Mouse (Mus musculus): ENCODE measurements around the gene Srbd1. TPM values are rescaled to one million over a fixed set of nuclear protein-coding genes. Genes with fewer than 3 reads are reported as not detected.

Gene Srbd1
- polyA plus RNA-seq, 1 experiment from 2014 or later = 9.6 TPM

DNA sequence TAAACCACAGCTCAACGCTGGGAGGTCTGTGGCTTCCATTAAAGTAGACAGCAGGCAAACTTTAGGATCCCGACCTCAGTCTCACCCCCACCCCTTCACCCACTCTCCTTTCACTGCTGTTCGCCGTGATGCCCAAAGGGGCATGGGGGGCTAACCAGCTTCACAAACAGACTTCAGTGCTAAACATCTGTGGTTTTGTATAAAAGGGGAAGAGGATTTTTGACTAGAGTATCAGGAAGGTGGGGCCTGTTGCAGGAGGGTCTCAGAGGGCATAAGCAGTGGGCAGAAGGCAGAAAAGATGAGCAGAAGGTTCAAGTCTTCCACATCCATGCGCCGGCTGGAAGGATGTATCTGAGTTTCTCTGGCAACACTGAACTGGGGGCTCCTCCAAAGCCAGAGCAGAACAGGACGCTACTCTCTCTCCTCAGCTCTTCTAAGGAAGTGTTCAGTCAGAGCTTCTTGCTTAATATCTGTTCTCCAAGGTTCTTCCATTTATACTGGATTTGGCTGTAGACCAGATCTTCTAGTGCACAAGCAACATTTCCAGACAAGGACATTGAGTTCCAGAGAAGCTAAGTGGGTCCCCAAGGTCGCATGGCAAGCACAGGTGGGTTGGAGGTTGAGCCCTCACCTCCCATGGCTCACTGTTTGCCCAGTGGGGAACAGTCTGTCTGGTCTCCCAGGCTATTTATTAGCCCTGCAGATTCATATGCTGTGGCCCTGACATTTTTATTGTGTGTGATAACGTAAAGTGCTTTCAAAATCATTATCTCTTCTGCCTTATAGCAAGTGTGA lies 25.4 kb upstream of the Srbd1 start:
- no peak for ATAC-seq
- H3K4me3 ChIP-seq (ENCODE audit: low read depth, low read length) = peak overlapping the region; percentile 68
- no peaks in the 10 kb centered on the region for H3K9me3 ChIP-seq (replicated peaks; ENCODE audit: control insufficient read depth, low read length)
- peak overlapping the region; percentile 84 for H3K9ac ChIP-seq (ENCODE audit: low read length)
- no peak overlapping the region for H3K27ac ChIP-seq (ENCODE audit: low read depth, low read length)
- no peak for DNase-seq (ENCODE audit: low spot score)
- no peaks in the 10 kb centered on the region for H3K36me3 ChIP-seq (ENCODE audit: control insufficient read depth, insufficient read depth, low read length)
- 63% methylated on average over 9 of the region's 9 CpGs for WGBS
- peak overlapping the region; percentile 82 for H3K4me2 ChIP-seq (ENCODE audit: low read length)
- peaks cover 9% of the 10 kb centered on the region for H3K4me1 ChIP-seq (ENCODE audit: control insufficient read depth, insufficient read depth, low read length)
- H3K27me3 ChIP-seq (replicated peaks; ENCODE audit: control insufficient read depth, insufficient read depth, low read length) = no peaks in the 10 kb centered on the region

DNA sequence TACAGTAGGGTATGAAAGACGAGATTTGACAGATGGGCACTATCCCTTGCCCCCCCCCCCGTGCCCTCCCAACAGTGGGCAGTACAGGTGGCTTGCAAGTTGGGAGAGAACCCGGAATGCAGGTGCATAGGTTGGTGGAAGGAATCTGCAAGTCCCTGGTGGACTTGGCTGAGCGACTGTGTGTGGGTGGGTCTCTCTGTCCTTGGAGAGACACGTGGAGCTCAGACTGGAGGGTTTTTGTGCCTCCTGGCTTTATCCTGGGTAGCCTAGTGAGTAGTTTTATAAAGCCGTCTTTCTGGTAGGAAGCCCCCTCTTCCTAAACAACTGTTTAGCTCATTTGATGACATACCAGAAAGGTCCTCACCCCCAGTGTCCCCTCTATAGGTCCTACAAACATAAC lies 24.1 kb upstream of the Srbd1 start:
- DNase-seq (ENCODE audit: low spot score) (no peak), ATAC-seq (no peak)
- peaks cover 9% of the 10 kb centered on the region for H3K4me1 ChIP-seq (ENCODE audit: control insufficient read depth, insufficient read depth, low read length)
- no peak overlapping the region for H3K27ac ChIP-seq (ENCODE audit: low read depth, low read length)
- peak overlapping the region; percentile 82 for H3K4me2 ChIP-seq (ENCODE audit: low read length)
- H3K9ac ChIP-seq (ENCODE audit: low read length) = peak overlapping the region; percentile 84
- H3K27me3 ChIP-seq (replicated peaks; ENCODE audit: control insufficient read depth, insufficient read depth, low read length) = no peaks in the 10 kb centered on the region
- H3K4me3 ChIP-seq (ENCODE audit: low read depth, low read length) = peak overlapping the region; percentile 68
- H3K36me3 ChIP-seq (ENCODE audit: control insufficient read depth, insufficient read depth, low read length) = no peaks in the 10 kb centered on the region
- 21% methylated on average over 6 of the region's 6 CpGs for WGBS
- H3K9me3 ChIP-seq (replicated peaks; ENCODE audit: control insufficient read depth, low read length) = no peaks in the 10 kb centered on the region

DNA sequence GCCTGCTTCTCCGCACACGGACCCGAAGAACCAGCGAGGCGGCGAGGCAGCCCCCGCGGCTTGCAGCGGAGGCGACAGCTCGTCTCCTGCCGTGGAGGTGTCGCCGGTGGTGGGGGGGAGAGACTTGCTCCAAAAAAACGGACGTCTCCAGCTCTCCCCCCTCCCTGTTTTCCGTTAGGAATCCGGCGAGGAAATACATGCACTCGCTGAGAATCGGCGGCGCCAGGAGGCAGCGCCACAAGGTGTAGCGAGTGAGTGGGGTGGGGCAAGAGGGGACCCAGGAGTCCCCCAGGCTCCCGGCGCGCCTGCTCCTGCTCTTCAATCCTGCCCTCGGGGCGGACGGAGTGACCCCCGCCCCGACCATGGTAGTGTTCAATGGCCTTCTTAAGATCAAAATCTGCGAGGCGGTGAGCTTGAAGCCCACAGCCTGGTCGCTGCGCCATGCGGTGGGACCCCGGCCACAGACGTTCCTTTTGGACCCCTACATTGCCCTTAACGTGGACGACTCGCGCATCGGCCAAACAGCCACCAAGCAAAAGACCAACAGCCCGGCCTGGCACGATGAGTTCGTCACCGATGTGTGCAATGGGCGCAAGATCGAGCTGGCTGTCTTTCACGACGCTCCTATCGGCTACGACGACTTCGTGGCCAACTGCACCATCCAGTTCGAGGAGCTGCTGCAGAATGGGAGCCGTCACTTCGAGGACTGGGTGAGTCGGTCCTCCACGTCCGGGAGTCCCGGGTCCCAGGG lies 23.4 kb upstream of the Srbd1 start:
- under 1% methylated on average over 64 of the region's 64 CpGs for WGBS
- H3K4me3 ChIP-seq (ENCODE audit: low read depth, low read length) = peak overlapping the region; percentile 68
- DNase-seq (ENCODE audit: low spot score) (peak; percentile 60), ATAC-seq (peak; percentile 24)
- H3K27ac ChIP-seq (ENCODE audit: low read depth, low read length) = peak overlapping the region; percentile 91
- H3K36me3 ChIP-seq (ENCODE audit: control insufficient read depth, insufficient read depth, low read length) = no peaks in the 10 kb centered on the region
- H3K9me3 ChIP-seq (replicated peaks; ENCODE audit: control insufficient read depth, low read length) = no peaks in the 10 kb centered on the region
- peak overlapping the region; percentile 82 for H3K4me2 ChIP-seq (ENCODE audit: low read length)
- peaks cover 9% of the 10 kb centered on the region for H3K4me1 ChIP-seq (ENCODE audit: control insufficient read depth, insufficient read depth, low read length)
- peak overlapping the region; percentile 84 for H3K9ac ChIP-seq (ENCODE audit: low read length)
- no peaks in the 10 kb centered on the region for H3K27me3 ChIP-seq (replicated peaks; ENCODE audit: control insufficient read depth, insufficient read depth, low read length)

DNA sequence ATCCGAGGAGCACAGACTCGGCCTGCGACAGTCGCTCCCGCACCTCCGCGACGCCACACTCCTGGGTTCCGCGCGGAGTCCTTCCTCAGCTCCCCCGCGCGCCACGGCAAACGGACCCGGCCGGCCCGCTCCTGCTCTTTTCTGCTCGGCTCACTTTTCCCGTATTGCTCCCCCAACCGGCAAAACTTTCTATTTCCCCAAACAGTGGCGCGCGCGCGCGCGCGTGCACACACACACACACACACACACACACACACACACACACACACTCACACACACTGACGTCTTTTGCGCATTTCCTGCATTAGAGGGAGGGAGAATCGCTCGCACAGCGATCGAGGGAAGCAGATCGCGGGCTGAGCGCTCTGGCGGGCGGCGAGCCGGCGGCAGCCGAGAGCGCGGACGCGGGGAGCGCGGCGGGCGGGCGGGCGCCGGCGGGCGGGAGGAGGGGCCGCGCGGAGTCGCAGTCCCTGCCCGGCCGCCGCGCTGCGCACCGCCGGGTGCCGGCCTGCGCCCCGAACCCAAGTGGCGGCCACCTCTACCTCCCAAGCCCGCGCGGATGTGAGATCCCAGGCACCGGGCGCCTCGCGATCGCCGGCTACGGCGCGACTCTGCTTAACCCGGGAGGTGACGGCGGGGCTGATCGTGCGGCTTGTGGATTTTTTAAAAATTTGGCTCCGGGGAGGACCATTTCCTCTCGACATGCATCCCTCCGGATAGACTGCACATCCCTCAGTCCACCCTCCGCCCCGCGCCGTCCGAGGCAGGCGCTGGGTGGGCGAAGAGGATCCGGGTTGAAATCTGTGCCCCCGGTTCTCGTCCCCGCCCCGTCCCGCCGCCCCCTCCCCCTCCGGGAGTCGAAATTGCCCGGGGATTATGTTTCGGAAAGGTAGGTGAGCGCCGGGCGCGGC lies 22.6 kb upstream of the Srbd1 start, which contains the start of gene Prkce:
Prkce (plus strand) TSS at position 466 of the 911 bp plus-strand sequence.
- ATAC-seq (peak; percentile 74), DNase-seq (ENCODE audit: low spot score) (peak; percentile 94)
- no peaks in the 10 kb centered on the region for H3K9me3 ChIP-seq (replicated peaks; ENCODE audit: control insufficient read depth, low read length)
- no peaks in the 10 kb centered on the region for H3K27me3 ChIP-seq (replicated peaks; ENCODE audit: control insufficient read depth, insufficient read depth, low read length)
- 0% methylated on average over 81 of the region's 115 CpGs for WGBS
- H3K36me3 ChIP-seq (ENCODE audit: control insufficient read depth, insufficient read depth, low read length) = no peaks in the 10 kb centered on the region
- peak within 1 kb of the TSS; percentile 84 for H3K9ac ChIP-seq (ENCODE audit: low read length)
- H3K4me1 ChIP-seq (ENCODE audit: control insufficient read depth, insufficient read depth, low read length) = peaks cover 9% of the 10 kb centered on the region
- H3K4me3 ChIP-seq (ENCODE audit: low read depth, low read length) = peak within 1 kb of the TSS; percentile 68
- peak within 1 kb of the TSS; percentile 82 for H3K4me2 ChIP-seq (ENCODE audit: low read length)
- H3K27ac ChIP-seq (ENCODE audit: low read depth, low read length) = peak within 1 kb of the TSS; percentile 91

DNA sequence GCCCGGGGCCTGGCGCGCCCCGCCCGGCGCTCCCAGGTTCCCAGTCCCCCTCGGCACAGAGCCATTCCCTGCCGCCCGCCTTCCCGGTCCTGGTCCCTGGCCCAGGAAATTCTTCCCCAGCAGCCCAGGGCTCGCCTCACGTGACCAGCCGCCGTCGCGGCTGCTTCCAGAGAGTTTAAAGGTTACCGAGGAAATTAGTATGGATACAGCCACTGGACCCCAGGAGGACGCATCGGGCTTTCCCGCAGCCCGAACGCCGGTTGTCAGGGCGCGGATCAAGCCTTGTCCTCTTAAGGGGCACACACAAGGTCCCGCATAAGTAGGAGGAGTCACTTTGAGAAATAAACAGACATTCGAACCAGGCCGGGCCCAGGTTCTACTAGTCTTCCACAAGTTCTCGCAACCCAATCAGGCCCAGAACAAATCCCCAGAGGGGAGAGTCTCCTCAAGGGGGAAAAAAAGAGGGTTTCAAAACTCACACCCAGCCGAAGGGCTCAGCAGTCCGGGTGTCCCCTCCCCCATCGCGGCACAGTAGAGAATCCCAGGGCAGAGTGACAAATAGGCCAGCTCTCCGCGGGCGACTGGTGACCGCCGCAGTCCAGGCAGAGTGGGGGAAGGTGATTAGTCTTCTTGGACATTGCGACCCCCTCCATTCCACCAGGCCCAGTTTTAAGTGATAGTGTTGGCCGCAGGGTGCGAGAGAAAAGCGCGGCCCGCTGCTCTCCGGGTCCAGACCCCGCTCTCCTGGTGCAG lies 21.8 kb upstream of the Srbd1 start:
- peak; percentile 54 for ATAC-seq
- peak overlapping the region; percentile 68 for H3K4me3 ChIP-seq (ENCODE audit: low read depth, low read length)
- DNase-seq (ENCODE audit: low spot score) = peak; percentile 75
- under 1% methylated on average over 46 of the region's 46 CpGs for WGBS
- no peaks in the 10 kb centered on the region for H3K9me3 ChIP-seq (replicated peaks; ENCODE audit: control insufficient read depth, low read length)
- H3K27me3 ChIP-seq (replicated peaks; ENCODE audit: control insufficient read depth, insufficient read depth, low read length) = no peaks in the 10 kb centered on the region
- no peaks in the 10 kb centered on the region for H3K36me3 ChIP-seq (ENCODE audit: control insufficient read depth, insufficient read depth, low read length)
- peak overlapping the region; percentile 84 for H3K9ac ChIP-seq (ENCODE audit: low read length)
- H3K27ac ChIP-seq (ENCODE audit: low read depth, low read length) = peak overlapping the region; percentile 91
- H3K4me1 ChIP-seq (ENCODE audit: control insufficient read depth, insufficient read depth, low read length) = peaks cover 9% of the 10 kb centered on the region
- peak overlapping the region; percentile 82 for H3K4me2 ChIP-seq (ENCODE audit: low read length)

DNA sequence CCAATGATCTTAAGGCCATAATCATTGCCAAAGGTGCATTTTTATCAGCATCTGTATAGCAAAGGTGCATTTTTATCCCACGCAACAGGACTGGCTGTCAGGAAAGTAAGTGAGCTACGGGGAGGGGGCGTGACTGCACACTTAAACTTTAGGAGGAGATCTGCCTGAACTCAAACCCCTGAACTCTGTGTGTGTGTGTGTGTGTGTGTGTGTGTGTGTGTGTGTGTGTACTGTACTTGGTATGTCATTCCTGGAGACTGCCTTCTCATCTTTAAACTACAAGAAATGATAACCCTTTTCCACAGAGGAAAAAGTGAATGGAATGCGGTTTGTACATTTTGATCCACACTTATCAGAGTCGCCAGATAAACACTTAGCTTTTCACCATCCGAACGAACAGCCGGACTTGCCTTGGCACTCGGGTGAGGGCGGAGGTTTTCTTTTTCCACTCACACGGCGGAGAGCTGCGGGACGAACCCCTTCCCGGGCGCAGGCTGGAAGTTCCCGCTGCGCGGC lies 21.1 kb upstream of the Srbd1 start:
- ATAC-seq (no peak), DNase-seq (ENCODE audit: low spot score) (no peak)
- 2% methylated on average over 19 of the region's 19 CpGs for WGBS
- Histone ChIP-seq H3K27ac (ENCODE audit: low read depth, low read length) (peak overlapping the region; percentile 91; the same call in 1 of the 2 replicates), H3K36me3 (ENCODE audit: control insufficient read depth, insufficient read depth, low read length) (no peaks in the 10 kb centered on the region), H3K4me2 (ENCODE audit: low read length) (peak overlapping the region; percentile 82), H3K9ac (ENCODE audit: low read length) (peak overlapping the region; percentile 84), H3K4me3 (ENCODE audit: low read depth, low read length) (peak overlapping the region; percentile 68), H3K4me1 (ENCODE audit: control insufficient read depth, insufficient read depth, low read length) (peaks cover 9% of the 10 kb centered on the region), H3K9me3 (replicated peaks; ENCODE audit: control insufficient read depth, low read length) (no peaks in the 10 kb centered on the region), H3K27me3 (replicated peaks; ENCODE audit: control insufficient read depth, insufficient read depth, low read length) (no peaks in the 10 kb centered on the region)

DNA sequence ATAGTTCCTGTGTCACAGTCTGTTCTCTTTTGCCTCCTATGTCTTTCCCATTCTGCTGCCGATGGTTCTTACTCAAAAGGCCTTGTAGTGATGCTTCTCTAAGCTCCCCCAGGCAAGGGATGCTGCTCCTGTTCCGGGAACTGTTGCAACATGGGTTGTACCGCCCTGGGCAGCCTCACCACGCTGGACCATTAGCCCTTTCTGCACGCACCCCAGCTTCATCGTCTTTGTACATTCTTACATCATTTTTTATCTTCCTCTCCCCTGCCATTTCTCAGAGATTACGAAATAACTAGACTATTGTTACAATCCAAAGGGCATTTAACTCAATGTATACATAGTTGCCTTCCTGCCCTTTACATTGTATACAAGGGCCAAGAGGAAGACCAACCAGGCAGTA lies 19.4 kb upstream of the Srbd1 start:
- 87% methylated on average over 7 of the region's 7 CpGs for WGBS
- ATAC-seq = no peak
- DNase-seq (ENCODE audit: low spot score) = no peak
- no peak overlapping the region for H3K27ac ChIP-seq (ENCODE audit: low read depth, low read length)
- peaks cover 2% of the 10 kb centered on the region; the same call in 1 of the 2 replicates for H3K4me1 ChIP-seq (ENCODE audit: control insufficient read depth, insufficient read depth, low read length)
- no peaks in the 10 kb centered on the region for H3K36me3 ChIP-seq (ENCODE audit: control insufficient read depth, insufficient read depth, low read length)
- no peaks in the 10 kb centered on the region for H3K9me3 ChIP-seq (replicated peaks; ENCODE audit: control insufficient read depth, low read length)
- H3K4me3 ChIP-seq (ENCODE audit: low read depth, low read length) = no peak overlapping the region
- no peak overlapping the region for H3K9ac ChIP-seq (ENCODE audit: low read length)
- no peaks in the 10 kb centered on the region for H3K27me3 ChIP-seq (replicated peaks; ENCODE audit: control insufficient read depth, insufficient read depth, low read length)
- H3K4me2 ChIP-seq (ENCODE audit: low read length) = no peak overlapping the region

DNA sequence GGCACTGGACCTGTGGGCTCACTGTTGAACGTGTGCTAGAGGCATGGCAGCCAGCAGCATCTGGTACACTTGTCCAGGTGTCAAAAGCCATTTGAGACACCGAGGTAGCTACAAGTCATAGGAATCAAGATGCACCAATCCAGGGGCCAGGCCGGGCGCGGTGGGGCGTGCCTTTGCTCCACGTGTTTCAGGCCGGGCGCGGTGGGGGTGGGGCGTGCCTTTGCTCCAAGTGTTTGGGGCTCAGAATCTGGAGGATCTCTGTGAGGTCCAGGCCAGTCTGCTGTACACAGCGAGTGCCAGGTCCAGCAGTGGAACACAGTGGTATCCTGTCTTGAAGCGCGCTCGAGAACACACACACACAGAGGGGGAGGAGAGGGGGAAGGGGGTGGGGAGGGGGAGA lies 17.7 kb upstream of the Srbd1 start:
- Histone ChIP-seq H3K27me3 (replicated peaks; ENCODE audit: control insufficient read depth, insufficient read depth, low read length) (no peaks in the 10 kb centered on the region), H3K27ac (ENCODE audit: low read depth, low read length) (no peak overlapping the region), H3K9me3 (replicated peaks; ENCODE audit: control insufficient read depth, low read length) (no peaks in the 10 kb centered on the region), H3K9ac (ENCODE audit: low read length) (no peak overlapping the region), H3K4me3 (ENCODE audit: low read depth, low read length) (no peak overlapping the region), H3K4me2 (ENCODE audit: low read length) (no peak overlapping the region), H3K4me1 (ENCODE audit: control insufficient read depth, insufficient read depth, low read length) (no peaks in the 10 kb centered on the region), H3K36me3 (ENCODE audit: control insufficient read depth, insufficient read depth, low read length) (no peaks in the 10 kb centered on the region)
- 67% methylated on average over 15 of the region's 15 CpGs for WGBS
- DNase-seq (ENCODE audit: low spot score) (no peak), ATAC-seq (no peak)
